Mouse (Mus musculus) common myeloid progenitor, adult 5-6 weeks (primary cell): ENCODE measurements around the gene Gadl1. TPM values are rescaled to one million over a fixed set of nuclear protein-coding genes. Genes with fewer than 3 reads are reported as not detected.

Experiments
- ATAC-seq: replicated peaks from 2 replicates; pipeline ENCODE4 v1.8.0; 2016; ENCODE audit warnings: low read depth, mild to moderate bottlenecking, moderate TSS enrichment, inconsistent platforms; ENCODE audit not compliant: poor library complexity, severe bottlenecking
- total RNA-seq: library from RNA; stranded (forward); fragments of 200-1000, 187-1606 nt; gene quantifications from 2 replicates; pipeline ENCODE4 v1.2.3, GENCODE M21; 2017

Gadl1 gene
- 1.2 and 1.8 TPM in 2 replicates for total RNA-seq

DNA sequence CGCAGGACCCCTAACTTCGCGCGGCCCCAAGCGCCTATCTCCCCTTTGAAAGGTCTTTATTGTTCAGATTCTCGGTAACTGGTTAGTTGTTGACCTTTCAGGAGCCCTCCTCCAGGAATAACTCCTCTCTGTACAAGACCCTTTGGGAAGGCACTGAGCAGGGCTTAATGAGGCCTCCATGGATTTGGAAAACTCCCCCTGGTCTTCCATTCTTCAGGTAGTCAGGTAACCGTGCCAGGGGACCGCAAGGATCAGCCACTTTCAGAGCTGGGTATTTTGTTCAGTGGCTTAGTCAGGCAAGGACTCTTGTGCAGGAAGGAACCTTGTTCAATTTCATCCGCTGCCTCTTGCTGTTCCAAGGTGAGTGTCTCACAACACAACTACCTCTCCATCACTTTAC is at the start of gene Gadl1:
Gene Gadl1 (plus strand): TSS at position 301 of the 400 bp plus-strand sequence.
- ATAC-seq = no peak

DNA sequence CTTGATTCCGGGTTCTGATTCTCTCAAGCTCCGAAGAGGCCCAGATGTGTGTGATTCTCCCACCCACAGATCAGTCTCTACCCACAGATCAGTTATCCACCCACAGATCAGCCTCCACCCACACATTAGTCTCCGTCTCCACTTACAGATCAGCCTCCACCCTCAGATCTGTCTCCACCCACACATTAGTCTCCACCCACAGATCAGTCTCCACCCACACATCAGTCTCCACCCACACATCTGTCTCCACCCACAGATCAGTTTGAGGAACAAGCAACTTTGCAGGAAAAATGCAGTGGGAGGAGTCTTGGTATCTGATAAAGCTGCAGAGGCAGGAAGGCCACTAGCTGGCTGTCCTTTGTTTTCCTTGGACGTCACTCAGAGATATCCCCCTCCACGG is 46.5 kb upstream of the Gadl1 start:
- ATAC-seq = peak; percentile 86

DNA sequence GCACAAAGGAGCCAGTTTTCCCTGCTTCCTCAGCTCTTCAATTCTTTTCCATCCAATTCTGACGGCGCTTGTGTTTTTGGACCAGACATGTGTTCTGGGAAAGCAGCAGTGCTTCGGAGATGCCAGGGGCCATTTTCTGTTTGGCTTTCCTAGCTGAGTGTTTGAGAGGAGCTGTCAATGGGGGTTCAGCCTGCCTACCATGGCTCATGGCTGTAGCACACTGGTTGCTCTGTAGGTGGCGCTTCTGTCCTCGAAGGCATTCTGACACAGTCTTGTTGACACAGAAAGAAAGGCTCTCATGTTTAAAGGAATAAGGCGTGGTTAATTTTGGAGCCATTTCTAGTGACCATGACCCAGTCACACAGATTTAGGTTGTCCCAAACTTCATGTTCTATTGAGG is 45.9 kb upstream of the Gadl1 start:
- no peak for ATAC-seq

DNA sequence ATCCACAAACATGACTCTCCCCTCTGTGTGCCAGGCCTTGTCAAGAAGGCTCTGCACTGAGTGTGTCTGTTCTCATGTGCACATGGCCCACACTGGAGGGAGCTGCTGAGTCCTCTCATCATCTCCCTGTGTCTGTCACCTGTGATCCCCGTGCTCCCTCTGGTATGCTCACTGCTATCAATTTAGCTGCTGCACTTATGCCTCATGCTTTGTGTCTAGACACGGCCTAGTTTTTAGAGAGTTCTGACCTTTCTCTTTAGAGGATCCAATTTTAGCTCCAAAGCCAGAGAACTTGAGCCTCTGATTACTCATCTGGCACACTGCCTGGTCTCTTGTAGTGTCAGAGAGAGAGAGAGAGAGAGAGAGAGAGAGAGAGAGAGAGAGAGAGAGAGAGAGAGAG is 42.0 kb upstream of the Gadl1 start:
- ATAC-seq = no peak

DNA sequence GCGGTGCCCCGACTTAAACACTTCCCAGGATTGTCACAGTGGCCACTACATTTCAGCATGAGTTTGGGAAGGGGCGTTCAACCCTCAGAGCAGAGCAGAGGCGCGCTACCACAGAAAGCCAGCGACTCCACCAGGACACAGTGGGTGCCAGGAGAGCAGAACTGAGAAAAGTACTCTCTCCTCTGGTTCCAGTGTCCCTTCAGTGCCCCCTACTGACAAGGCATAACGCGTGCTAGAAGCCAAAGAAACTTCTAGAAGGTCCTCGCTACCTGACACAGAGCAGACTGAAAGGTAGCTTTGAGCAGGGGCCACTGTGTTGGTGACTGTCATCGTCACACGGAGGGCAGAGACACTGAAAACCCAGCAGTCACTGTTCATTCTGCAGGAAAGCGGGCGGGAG is 39.1 kb upstream of the Gadl1 start:
- no peak; the same call in 1 of the 2 replicates for ATAC-seq

DNA sequence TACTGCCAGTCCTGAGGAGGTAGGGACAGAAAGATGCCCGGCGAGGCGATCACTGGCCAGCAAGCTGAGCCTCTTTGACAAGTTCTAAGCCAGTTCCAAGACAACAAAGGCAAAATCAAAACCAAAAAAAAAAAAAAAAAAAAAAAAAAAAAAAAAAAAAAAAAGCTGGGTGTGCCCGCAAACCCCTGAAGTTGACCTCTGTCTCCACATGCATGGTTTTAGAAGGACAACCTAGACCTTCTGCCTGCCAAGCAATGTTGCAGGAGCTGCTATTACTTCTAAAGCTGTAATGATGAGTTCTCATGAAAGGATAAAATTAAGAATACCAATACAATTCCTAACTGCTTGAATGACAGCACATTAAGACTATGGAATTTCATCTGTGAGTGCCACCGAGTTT is 38.6 kb upstream of the Gadl1 start:
- no peak for ATAC-seq

DNA sequence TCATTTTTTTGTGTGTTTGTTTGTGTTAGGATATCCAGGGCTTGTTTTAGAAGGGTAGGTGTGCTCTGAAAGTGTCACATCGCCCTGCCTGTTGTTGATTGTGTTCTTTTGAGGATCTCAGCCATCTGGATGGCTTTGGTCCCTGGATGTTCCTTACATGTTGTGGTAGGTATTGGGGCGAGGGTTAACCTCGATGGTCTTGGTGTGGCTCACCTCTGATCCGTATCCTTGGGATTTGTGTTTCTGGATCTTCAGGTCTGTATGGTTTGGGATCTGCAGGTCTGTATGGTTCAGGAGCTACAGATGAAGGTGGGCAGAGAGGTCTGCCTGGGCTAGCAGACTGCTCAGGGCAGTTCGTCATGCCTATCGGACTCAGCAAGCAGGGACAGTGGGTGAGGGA is 28.8 kb upstream of the Gadl1 start:
- no peak for ATAC-seq

DNA sequence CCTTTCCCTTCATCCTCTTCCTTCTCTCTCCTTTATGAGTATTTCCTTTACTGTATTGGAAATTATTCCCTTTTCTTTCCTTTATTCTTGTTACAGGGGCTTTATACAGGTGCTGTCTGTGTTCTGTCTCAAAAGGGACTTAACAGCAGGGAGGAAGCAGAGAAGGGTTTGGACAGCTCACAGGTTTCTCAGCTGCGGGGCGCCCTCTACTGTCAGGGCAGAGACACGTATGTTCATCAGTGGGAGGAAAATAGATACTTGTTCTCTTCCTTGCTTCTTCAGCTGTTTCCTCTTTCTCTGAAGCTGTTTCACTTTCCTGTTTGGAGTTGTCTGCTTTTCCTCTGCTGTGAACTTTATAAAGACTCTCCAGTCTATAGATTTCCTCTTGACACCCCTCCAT is 28.1 kb upstream of the Gadl1 start:
- ATAC-seq = peak; percentile 63; the same call in 1 of the 2 replicates

DNA sequence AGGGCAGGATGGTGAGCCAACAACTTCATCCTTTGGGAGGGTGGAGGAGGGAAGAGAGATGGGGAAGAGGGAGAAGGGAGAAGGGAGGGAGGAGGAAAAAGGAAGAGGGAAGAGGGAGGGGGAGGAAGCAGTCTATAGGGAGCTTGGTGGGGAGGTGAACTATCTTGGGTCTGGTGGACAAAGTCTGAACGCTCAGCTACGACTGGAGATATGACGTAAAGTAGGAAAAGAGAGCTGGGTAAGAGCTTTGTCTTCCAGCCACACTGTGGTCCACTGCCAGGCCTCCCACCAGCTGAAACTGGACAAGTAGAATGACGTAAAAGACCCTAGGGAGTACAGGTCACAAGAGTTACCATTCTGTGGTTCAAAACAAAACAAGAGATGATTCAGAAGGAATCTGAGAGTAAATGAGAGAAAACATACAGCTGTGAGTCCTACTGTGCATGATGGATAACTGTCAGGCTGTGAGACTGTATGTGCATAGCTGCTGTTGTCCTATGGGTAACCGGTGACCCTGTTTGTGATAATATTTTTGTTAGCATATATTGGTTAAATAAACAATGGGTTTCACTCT is 26.5 kb upstream of the Gadl1 start:
- no peak for ATAC-seq

DNA sequence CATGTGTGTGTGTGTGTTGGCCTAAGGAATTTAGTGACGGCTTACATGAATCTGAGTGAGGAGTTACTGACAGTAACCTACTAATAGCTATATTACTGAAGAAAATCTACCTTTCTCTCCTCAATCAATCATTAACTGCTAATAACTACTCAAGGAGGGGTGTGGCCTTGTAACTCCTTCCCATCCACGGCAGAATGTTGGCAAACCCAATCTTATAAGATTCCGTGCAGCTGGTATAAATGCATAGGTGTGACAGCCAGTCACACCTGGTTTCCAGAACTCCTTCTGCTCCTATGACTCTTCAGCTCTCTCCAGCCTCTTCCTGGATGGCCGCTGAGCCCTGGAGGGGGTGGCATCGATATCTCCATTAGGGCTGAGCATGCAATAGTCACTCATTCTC is 25.8 kb upstream of the Gadl1 start:
- no peak for ATAC-seq

DNA sequence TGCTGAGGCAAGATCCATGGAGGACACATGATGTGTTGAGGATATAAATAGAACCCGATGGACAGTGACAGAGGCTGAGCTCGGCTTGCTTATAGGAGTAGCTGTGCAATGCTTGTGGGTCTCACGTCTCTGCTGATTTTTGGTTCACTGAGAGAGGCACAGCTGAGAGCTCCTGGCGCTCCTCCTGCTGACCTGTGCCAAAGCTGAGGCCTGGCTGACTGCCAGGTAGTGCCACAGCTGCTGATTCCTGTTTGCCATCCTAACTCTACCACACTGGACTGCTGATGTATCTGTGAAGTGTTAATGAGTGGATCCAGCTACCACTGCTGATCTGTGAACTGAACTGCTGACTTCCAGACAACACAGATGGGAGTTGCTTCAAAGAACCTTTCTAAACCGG is 21.7 kb upstream of the Gadl1 start:
- ATAC-seq = no peak

DNA sequence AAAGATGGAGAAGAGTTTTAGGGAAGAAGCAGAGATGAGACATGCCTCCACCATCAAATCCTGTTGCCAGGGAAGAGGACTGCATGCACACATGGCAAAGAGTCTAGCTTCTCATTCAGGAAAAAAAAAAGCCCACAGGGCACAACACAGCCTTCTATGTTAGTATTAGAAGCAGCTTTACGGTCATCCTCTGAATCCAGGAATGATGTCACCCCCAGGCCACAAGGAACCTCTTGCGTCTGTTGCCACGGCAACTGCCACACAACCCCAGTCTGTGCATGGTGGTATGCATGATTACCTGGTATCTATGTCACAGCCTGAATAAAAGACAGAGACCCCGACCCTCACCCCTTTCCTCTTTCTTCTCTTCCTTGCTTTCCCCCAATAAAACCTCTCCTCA is 16.1 kb upstream of the Gadl1 start:
- no peak for ATAC-seq

DNA sequence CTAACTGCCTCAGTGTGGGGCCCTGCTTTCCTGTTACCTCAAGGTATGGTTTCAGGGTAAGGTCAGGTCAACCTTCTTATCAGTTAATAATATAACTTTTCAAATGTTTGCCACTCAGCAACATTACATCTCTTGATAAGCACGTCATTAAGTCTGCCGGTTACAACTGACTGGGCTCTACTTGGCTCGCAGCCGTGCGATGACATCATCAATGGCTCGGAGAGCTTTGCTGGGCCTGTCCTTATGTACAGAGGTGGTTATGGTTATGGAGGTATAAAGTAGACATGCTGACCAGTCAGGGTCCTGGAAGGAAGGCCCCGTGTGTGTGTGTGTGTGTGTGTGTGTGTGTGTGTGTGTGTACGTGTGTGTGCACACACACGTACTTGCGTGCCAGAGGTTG is 15.3 kb upstream of the Gadl1 start:
- no peak for ATAC-seq

DNA sequence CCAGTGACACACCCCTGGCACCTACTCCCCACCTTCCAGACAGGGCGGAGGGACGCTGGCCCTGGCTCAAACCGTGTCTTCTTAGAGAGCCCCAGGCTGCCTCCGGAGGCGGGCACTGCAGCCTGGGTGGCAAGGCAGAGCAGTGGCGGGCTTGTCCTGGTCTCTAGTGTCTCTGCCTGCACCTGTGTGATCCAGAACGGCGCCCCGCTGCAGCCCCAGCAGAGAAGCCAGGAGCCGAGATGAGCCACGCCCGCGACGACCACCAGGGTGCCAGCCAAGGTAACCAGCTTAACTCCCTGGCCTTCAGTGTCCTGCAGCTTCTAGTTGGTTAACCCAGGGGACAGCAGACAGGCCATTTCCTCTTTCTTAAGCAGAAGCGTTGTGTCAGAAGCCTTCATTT is 930 bp upstream of the Gadl1 start:
- ATAC-seq = peak; percentile 81

DNA sequence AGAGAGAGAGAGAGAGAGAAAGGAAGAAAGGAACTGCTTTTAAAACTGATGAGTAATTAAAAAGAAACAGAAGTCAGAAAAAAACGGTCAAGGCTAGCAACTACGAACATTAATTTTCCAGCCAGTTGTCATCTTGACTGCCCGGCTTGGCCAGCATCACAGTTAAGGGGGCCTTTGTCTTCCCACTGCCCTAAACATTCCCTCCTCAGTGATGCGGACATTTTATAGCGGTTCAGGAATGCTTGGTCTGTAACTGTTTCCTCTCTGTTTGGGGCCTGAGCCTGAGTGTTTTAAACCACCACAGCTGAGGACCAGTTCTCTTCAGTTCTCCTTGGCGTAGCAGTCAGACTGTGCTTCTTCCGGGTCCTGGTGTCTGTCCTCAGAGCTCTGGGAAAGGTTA is 4.8 kb downstream of the Gadl1 start:
- no peak for ATAC-seq

DNA sequence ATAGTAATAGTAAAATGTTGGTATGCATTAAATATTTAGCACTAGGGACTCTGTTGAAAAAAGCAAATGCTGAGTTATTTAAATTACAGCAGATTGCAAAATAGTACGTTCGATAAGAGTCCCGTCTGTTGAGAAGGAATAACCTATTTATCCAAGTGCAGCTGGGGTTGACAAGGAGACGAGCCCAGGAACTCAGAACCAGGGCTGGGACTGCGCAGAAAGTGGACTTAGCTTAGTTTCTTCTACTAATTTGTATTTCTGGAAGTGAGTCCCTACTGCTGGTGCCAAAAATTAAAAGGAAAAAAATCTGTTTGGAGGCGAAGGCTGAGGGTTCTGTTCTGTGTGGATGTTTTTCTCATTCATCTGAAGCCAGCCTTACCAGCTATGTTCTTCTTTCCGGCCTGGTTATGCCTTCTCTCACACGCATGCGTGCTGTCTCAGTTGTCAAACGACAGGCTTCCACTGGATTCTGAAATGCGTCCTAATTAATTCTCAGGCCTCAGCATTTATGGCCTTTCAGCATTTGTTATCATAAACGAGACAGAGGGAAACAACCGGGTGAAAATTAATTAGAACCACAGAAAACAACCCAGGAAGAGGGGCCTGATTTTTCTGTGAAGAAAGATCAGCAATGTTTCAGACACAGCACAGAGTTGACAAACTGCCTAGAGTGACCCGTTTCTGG is 6.5 kb downstream of the Gadl1 start:
- ATAC-seq = no peak

DNA sequence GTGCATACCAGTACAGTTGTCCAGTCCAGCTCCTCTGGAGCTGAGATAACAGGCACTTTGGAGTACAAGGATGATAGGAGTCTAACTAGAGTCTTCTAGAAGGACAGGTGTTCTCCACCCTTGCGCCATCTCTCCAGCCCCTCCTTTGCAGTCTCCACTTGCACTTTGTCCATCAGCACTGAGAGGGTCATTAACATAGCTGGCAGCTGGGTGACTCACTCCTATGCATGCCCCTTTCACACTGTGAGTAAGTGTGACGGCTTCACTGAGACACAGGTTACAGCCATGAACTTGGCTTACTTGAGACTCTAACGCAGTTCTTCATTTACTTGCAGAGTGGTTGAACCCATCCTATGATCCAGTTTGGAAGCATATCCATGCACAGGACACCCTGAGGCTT is 10.5 kb downstream of the Gadl1 start:
- no peak for ATAC-seq

DNA sequence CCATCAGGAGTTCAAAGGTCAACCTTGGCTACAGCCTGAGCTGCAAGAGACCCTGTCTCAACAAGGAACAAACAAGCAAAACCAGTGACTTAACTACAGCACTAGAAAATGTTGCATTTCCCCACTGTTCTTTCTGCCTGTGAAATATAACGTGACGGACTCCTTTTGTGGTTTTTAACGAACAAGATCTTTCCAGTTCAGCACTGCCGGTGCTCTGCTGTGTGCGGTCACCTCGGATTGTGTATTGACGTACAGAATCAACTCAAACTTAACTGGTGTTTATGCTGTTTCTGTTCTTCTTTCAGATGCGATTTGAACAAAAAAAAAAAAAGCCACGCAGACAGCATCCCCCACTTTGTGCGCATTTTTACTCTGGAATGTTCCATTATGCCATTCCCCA is 13.4 kb downstream of the Gadl1 start:
- ATAC-seq = peak; percentile 66

DNA sequence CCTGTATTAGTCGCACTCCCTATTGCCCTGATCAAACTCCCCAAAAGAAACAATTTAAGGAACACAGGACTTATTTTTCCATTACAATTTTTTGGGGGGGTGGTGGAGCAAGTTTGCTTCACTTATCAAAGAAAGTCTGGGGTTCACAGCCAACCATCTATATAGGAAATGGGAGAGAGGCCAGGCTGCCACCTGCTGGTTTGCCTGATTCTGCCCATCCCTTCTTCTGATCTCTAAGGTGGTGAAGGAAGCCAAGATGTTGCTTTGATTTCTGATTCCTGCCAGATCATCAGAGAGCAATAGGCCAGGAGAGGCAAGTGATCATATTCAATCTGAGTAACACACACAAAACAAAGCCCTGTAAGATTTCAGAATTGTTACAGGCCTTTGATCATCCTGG is 14.8 kb downstream of the Gadl1 start:
- ATAC-seq = no peak

DNA sequence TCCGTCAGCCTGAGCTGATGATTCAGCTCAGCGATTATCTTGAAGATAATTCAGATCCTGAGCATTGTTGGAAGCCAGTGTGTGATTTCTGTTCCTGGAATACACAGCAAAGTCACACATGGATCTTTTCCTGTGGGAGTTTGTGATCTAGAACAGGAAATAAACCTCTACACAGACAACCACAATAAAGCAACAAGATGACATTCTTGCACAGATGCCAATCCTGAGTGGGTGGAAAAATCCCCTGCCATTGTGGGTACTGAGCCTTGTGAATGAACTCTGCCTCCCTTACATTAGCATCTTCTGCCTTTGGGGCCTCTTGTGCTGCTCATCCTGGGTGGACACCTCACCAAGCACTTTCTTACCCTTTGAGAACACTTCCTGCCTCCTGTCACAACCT is 22.5 kb downstream of the Gadl1 start:
- no peak for ATAC-seq

DNA sequence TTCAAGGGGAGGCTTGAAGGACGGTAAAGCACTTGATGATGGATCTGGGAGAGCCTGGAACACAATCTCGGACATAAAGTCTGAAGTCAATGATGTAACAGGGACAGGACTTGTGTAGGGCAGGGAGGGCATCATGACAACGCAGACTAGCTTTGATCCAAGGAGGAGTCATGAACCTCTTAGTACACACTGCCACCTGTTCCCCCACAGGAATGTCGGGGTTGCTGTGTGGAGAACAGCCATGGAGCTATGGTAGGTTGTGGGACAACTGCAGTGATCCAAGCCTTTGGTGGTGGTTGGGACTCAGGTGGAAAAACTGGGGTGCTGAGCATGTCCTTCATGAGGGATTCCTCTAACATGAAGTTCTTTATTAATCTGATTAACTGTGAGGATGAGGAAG is 23.5 kb downstream of the Gadl1 start:
- ATAC-seq = no peak

DNA sequence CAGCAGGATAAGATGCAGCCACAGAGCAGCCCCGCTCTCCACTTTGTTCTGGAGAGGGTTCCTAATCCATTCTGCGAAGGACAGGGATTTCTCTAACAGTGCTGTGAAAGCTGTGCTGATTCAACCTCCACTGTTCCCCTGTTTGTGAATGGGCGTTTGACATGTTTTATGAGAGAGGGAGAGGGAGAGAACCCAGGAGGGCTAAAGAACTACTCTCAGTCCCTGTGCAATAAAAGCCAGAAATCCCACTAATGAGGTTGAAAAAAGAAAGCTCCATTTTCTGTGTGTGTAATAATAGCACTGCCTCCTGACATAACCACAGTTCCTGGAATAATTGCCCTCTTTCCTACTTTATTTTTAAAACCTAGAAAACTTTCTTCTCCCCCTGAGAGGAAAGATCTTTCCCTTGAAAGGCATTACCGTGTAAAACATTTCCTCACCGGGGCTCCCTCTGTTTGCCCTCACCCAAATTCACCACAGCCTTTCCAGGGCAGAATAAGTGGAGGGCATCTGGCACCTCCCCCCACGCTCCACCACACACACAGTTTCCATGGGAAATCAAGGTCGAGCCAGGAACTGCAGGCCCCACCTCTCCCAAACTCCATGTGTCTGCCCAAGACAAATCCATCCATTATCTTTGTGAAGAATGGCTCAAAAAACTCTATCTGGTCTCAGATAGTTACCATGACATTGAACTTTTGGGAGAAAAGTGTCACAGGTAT is 24.1 kb downstream of the Gadl1 start:
- no peak for ATAC-seq
